ENCODE assay signal across 15 mouse cellular contexts in genomic region chr13:21847883-21848282, GRCm38 (mm10). TPM values are rescaled to one million over a fixed set of nuclear protein-coding genes. Genes with fewer than 3 reads are reported as not detected.
DNase-seq lines count a peak whose midpoint lies in the region; ATAC-seq and TF ChIP-seq lines count a peak whose summit lies in the region.
"Had no signal": no experiment of that assay in that cellular context is flagged by ENCODE, and none has a peak within 500 bp of the region (broad histone marks: within the 10 kb centered on the region; RNA-seq: fewer than 3 reads in every experiment).

No protein-coding gene starts in this region.

- H3K27me3 ChIP-seq in MEL (ENCODE audit: control insufficient read depth in 1 of 2, insufficient read depth in 2 of 2, low read length in 2 of 2), result no peaks in the 10 kb centered on the region
- no peaks in the 10 kb centered on the region for H3K27me3 ChIP-seq in liver, embryonic 12.5 days (replicated peaks)

- peaks cover 0 to 10% of the 10 kb centered on the region in 2 experiments; a peak in 2 of 4 replicates for H3K4me1 ChIP-seq in MEL (ENCODE audit: control insufficient read depth in 1 of 2, insufficient read depth in 2 of 2, low read length in 2 of 2)
- peaks cover 5% of the 10 kb centered on the region; the same call in 1 of the 2 replicates for H3K4me1 ChIP-seq in liver, embryonic 12.5 days

- H3K27ac ChIP-seq in MEL (ENCODE audit: control insufficient read depth, low read depth, low read length), result no peak overlapping the region
- no peak overlapping the region for H3K27ac ChIP-seq in liver, embryonic 12.5 days
- H3K27ac ChIP-seq: stomach, postnatal 0 days had no signal

- TF ChIP-seq RAD21 in MEL (IDR thresholded peaks at IDR 0.05; ENCODE audit: low read depth, low read length), result no peak

- no peak for TF ChIP-seq CTCF in MEL (IDR thresholded peaks at IDR 0.05 in 2 of 3, conservative IDR thresholded peaks at IDR 0.05 in 1 of 3; ENCODE audit: control insufficient read depth in 1 of 3, insufficient read depth in 1 of 3, low read depth in 2 of 3, low read length in 3 of 3, poor library complexity in 1 of 3, severe bottlenecking in 1 of 3)

- peaks cover 0 to 11% of the 10 kb centered on the region in 2 experiments; a peak in 2 of 4 replicates for H3K36me3 ChIP-seq in MEL (ENCODE audit: control insufficient read depth in 1 of 2, insufficient read depth in 2 of 2, low read length in 2 of 2)
- no peaks in the 10 kb centered on the region for H3K36me3 ChIP-seq in liver, embryonic 12.5 days

- peak; percentile 69; the same call in 1 of the 2 replicates for ATAC-seq in liver, embryonic 12.5 days

- H3K9me3 ChIP-seq in MEL (replicated peaks; ENCODE audit: insufficient read depth, low read length), result no peaks in the 10 kb centered on the region
- H3K9me3 ChIP-seq in liver, embryonic 12.5 days (replicated peaks), result no peaks in the 10 kb centered on the region

- TF ChIP-seq POLR2A in MEL (IDR thresholded peaks at IDR 0.05; ENCODE audit: control insufficient read depth in 1 of 2, insufficient read depth in 1 of 2, low read depth in 1 of 2, low read length in 2 of 2, poor library complexity in 1 of 2), result no peak

- H3K79me2 ChIP-seq in MEL (ENCODE audit: control insufficient read depth, insufficient read depth, low read length, poor library complexity), result no peaks in the 10 kb centered on the region

- no peak for TF ChIP-seq EP300 in MEL (IDR thresholded peaks at IDR 0.05; ENCODE audit: low read depth in 1 of 2, low read length in 2 of 2)

- no peak overlapping the region for H3K9ac ChIP-seq in MEL (ENCODE audit: control insufficient read depth, low read depth, low read length, poor library complexity, severe bottlenecking)
- H3K9ac ChIP-seq in liver, embryonic 12.5 days, result no peak overlapping the region

- WGBS in liver, embryonic 12.5 days (ENCODE audit: insufficient replicate concordance), result 14% methylated on average over 8 of the region's 8 CpGs

- no peak overlapping the region for H3K4me3 ChIP-seq in MEL (ENCODE audit: control insufficient read depth in 1 of 2, insufficient read depth in 1 of 2, low read depth in 2 of 2, low read length in 2 of 2)
- H3K4me3 ChIP-seq in liver, embryonic 12.5 days, result peak overlapping the region; percentile 25

- peak; percentile 9 to 18 for DNase-seq in layer of hippocampus, adult 18-20 months (ENCODE audit: low spot score in 2 of 2)
- DNase-seq in layer of hippocampus, postnatal 10 days (ENCODE audit: low spot score in 2 of 2), result no peak
- DNase-seq in MEL (ENCODE audit: low read depth, low spot score), result peak; percentile 84
- peak; percentile 78 for DNase-seq in embryo, embryonic 10 days (ENCODE audit: low spot score)
- DNase-seq in kidney, adult 11 months, result no peak
- DNase-seq in kidney, postnatal 25 days, result no peak
- no peak for DNase-seq in urinary bladder, postnatal 10 days (ENCODE audit: low spot score)
- DNase-seq: layer of hippocampus, adult 9-11 months; left cerebral cortex, postnatal 4 days; lung, postnatal 10 days had no signal

- peak overlapping the region; percentile 41 for H3K4me2 ChIP-seq in liver, embryonic 12.5 days

TF ChIP-seq in MEL, 35 proteins besides CTCF, POLR2A, EP300 and RAD21:
- TF ChIP-seq MAX (IDR thresholded peaks at IDR 0.05; ENCODE audit: low read length) (no peak), POLR2AphosphoS5 (IDR thresholded peaks at IDR 0.05; ENCODE audit: borderline replicate concordance, low read depth, low read length) (no peak), GATA1 (IDR thresholded peaks at IDR 0.05; ENCODE audit: low read depth, low read length) (peak; percentile 84), ZC3H11A (IDR thresholded peaks at IDR 0.05; ENCODE audit: low read depth, low read length) (no peak), ZNF384 (IDR thresholded peaks at IDR 0.05; ENCODE audit: low read depth, low read length) (no peak), ELF1 (IDR thresholded peaks at IDR 0.05; ENCODE audit: low read depth, low read length) (no peak), SIN3A (IDR thresholded peaks at IDR 0.05; ENCODE audit: low read length) (no peak), USF1 (IDR thresholded peaks at IDR 0.05; ENCODE audit: low read depth, low read length) (no peak), ZMIZ1 (IDR thresholded peaks at IDR 0.05; ENCODE audit: low read depth, low read length) (no peak), POLR2AphosphoS2 (IDR thresholded peaks at IDR 0.05; ENCODE audit: low read length) (no peak), JUND (IDR thresholded peaks at IDR 0.05; ENCODE audit: low read depth, low read length) (no peak), ZKSCAN1 (IDR thresholded peaks at IDR 0.05; ENCODE audit: low read depth, low read length) (no peak), TCF12 (IDR thresholded peaks at IDR 0.05; ENCODE audit: low read depth, low read length) (no peak), SMC3 (IDR thresholded peaks at IDR 0.05; ENCODE audit: low read depth, low read length) (no peak), MAFK (IDR thresholded peaks at IDR 0.05; ENCODE audit: borderline replicate concordance, low read depth, low read length) (peak; percentile 70; the same call in 1 of the 2 replicates), MEF2A (IDR thresholded peaks at IDR 0.05; ENCODE audit: extremely low read depth, insufficient replicate concordance, low read depth, low read length, poor library complexity, severe bottlenecking) (no peak), USF2 (IDR thresholded peaks at IDR 0.05; ENCODE audit: borderline replicate concordance in 1 of 2, insufficient read depth in 1 of 2, low read depth in 1 of 2, low read length in 2 of 2) (no peak), GABPA (IDR thresholded peaks at IDR 0.05; ENCODE audit: low read depth, low read length) (no peak), TBP (IDR thresholded peaks at IDR 0.05; ENCODE audit: low read depth, low read length) (peak; percentile 99), CHD2 (IDR thresholded peaks at IDR 0.05; ENCODE audit: low read length) (no peak)

RNA-seq across cellular contexts. Expression of gene Hist1h2br, which starts 14.3 kb away (rescaled TPM):
- 10 to 100 TPM; 36.0 to 38.4 TPM for total RNA-seq in layer of hippocampus, adult 18-20 months (2021)
- 10 to 100 TPM; 52.5 to 64.9 TPM for total RNA-seq in layer of hippocampus, postnatal 10 days (2021)
- total RNA-seq in MEL (2012; rRNA removed), result 2,013 and 2,821 TPM in 2 replicates
- 1 to 10 TPM in 1 of 2 experiments, not detected in 1; 6.0 TPM for polyA plus RNA-seq in MEL (2012; ENCODE audit: insufficient read depth in 1 of 2, insufficient read length in 2 of 2, low read depth in 1 of 2, low replicate concordance in 2 of 2, missing spikeins in 1 of 2)
- polyA plus RNA-seq in liver, embryonic 12.5 days (2016; fragmentation: Nextera tagmentation; extraction: Ambion mirVana), result 25.4 and 26.3 TPM in 2 replicates

RNA-seq across cellular contexts. Expression of gene Hist1h2ap, which starts 14.6 kb away (rescaled TPM):
- 10 to 100 TPM in 1 of 2 experiments, not detected in 1; 24.8 TPM for total RNA-seq in layer of hippocampus, adult 18-20 months (2021)
- 10 to 100 TPM; 67.2 to 82.7 TPM for total RNA-seq in layer of hippocampus, postnatal 10 days (2021)
- total RNA-seq in MEL (2012; rRNA removed), result 3,706 and 4,747 TPM in 2 replicates
- polyA plus RNA-seq in MEL (2012; ENCODE audit: insufficient read depth in 1 of 2, insufficient read length in 2 of 2, low read depth in 1 of 2, low replicate concordance in 2 of 2, missing spikeins in 1 of 2), result 100 to 1,000 TPM in 1 of 2 experiments, not detected in 1; 727 TPM
- polyA plus RNA-seq in liver, embryonic 12.5 days (2016; fragmentation: Nextera tagmentation; extraction: Ambion mirVana), result 5,867 and 6,049 TPM in 2 replicates

RNA-seq across cellular contexts. Expression of gene Hist1h4n, which starts 15.9 kb away (rescaled TPM):
- total RNA-seq in layer of hippocampus, adult 18-20 months (2021), result 10 to 100 TPM; 39.3 to 58.5 TPM
- total RNA-seq in layer of hippocampus, postnatal 10 days (2021), result 10 to 100 TPM; 22.0 to 32.1 TPM
- total RNA-seq in MEL (2012; rRNA removed), result 9,853 and 10,418 TPM in 2 replicates
- 1 to 10 TPM in 1 of 2 experiments, not detected in 1; 9.0 TPM for polyA plus RNA-seq in MEL (2012; ENCODE audit: insufficient read depth in 1 of 2, insufficient read length in 2 of 2, low read depth in 1 of 2, low replicate concordance in 2 of 2, missing spikeins in 1 of 2)
- 20.8 and 25.3 TPM in 2 replicates for polyA plus RNA-seq in liver, embryonic 12.5 days (2016; fragmentation: Nextera tagmentation; extraction: Ambion mirVana)

RNA-seq across cellular contexts. Expression of gene Hist1h4m, which starts 36.3 kb away (rescaled TPM):
- 100 to 1,000 TPM; 262 to 266 TPM for total RNA-seq in layer of hippocampus, adult 18-20 months (2021)
- 100 to 1,000 TPM; 214 to 219 TPM for total RNA-seq in layer of hippocampus, postnatal 10 days (2021)
- 28.0 and 49.2 TPM in 2 replicates for total RNA-seq in MEL (2012; rRNA removed)
- 10 to 100 TPM in 1 of 2 experiments, not detected in 1; 27.5 TPM for polyA plus RNA-seq in MEL (2012; ENCODE audit: insufficient read depth in 1 of 2, insufficient read length in 2 of 2, low read depth in 1 of 2, low replicate concordance in 2 of 2, missing spikeins in 1 of 2)
- polyA plus RNA-seq in liver, embryonic 12.5 days (2016; fragmentation: Nextera tagmentation; extraction: Ambion mirVana), result not detected in 2 replicates
- polyA plus RNA-seq: frontal cortex, adult 2 months; kidney, embryonic 14.5 days; stomach, postnatal 0 days had no signal

RNA-seq across cellular contexts. Expression of gene Hist1h2ao, which starts 37.6 kb away (rescaled TPM):
- 10 to 100 TPM; 10.7 to 27.7 TPM for total RNA-seq in layer of hippocampus, adult 18-20 months (2021)
- total RNA-seq in layer of hippocampus, postnatal 10 days (2021), result 10 to 100 TPM; 36.4 to 41.0 TPM
- 1.6 TPM in 1 of 2 replicates, not detected in the other for total RNA-seq in MEL (2012; rRNA removed)
- 1,000 to 10,000 TPM in 1 of 2 experiments, not detected in 1; 1,152 TPM for polyA plus RNA-seq in MEL (2012; ENCODE audit: insufficient read depth in 1 of 2, insufficient read length in 2 of 2, low read depth in 1 of 2, low replicate concordance in 2 of 2, missing spikeins in 1 of 2)
- not detected in 2 replicates for polyA plus RNA-seq in liver, embryonic 12.5 days (2016; fragmentation: Nextera tagmentation; extraction: Ambion mirVana)
- total RNA-seq: heart, postnatal 25 days; left cerebral cortex, postnatal 4 days had no signal
- polyA plus RNA-seq: frontal cortex, adult 2 months; kidney, embryonic 14.5 days had no signal

Comparison
In these comparisons a context has a peak if more than half of its experiments do, and no peak if none do; other contexts are left out.
1. DNase-seq: peak in layer of hippocampus, adult 18-20 months (2 of 2), MEL (single experiment) and embryo, embryonic 10 days (single experiment); none in layer of hippocampus, postnatal 10 days (0 of 2), kidney, adult 11 months (single experiment), kidney, postnatal 25 days (0 of 2) and urinary bladder, postnatal 10 days (single experiment).
2. RNA of gene Hist1h2br, which starts 14.3 kb away (total RNA-seq): 2,013 to 2,821 TPM in MEL; 52.5 to 64.9 TPM in layer of hippocampus, postnatal 10 days and 36.0 to 38.4 TPM in layer of hippocampus, adult 18-20 months; every median in the first group is over 10 times any median in the second.
3. RNA of gene Hist1h2ap, which starts 14.6 kb away (total RNA-seq): 3,706 to 4,747 TPM in MEL; 67.2 to 82.7 TPM in layer of hippocampus, postnatal 10 days and 24.8 TPM in layer of hippocampus, adult 18-20 months; every median in the first group is over 10 times any median in the second.
4. RNA of gene Hist1h4n, which starts 15.9 kb away (total RNA-seq): 9,853 to 10,418 TPM in MEL; 39.3 to 58.5 TPM in layer of hippocampus, adult 18-20 months and 22.0 to 32.1 TPM in layer of hippocampus, postnatal 10 days; every median in the first group is over 100 times any median in the second.